Mouse (Mus musculus) MEL (cell line): ENCODE results near the gene Myo15b. TPM values are rescaled to one million over a fixed set of nuclear protein-coding genes. Genes with fewer than 3 reads are reported as not detected.

Experiments used
- DNase-seq: peaks from one replicate; pipeline ENCODE4 v3.0.0; 2011; ENCODE audit warnings: low read depth, low spot score
- H3K27ac ChIP-seq: 2 replicates; pipeline ENCODE4 v1.5.1; 2012; ENCODE audit warnings: low read depth, mild to moderate bottlenecking, control low read depth, low read length, moderate library complexity; ENCODE audit not compliant: control insufficient read depth
- H3K27me3 ChIP-seq, 2 experiments: fragments of 150-350 bp in 1 of 2; sonication (generic) in 1 of 2; 2 replicates each; pipeline ENCODE4 v1.6.1; 2012; ENCODE audit warnings: low read length in 2 of 2, mild to moderate bottlenecking in 2 of 2, improper control_type of control experiment in 1 of 2, moderate library complexity in 1 of 2; ENCODE audit not compliant: insufficient read depth in 2 of 2, control insufficient read depth in 1 of 2
- H3K36me3 ChIP-seq, 2 experiments: 2 replicates each; pipeline ENCODE4 v1.6.1; 2012 to 2014; ENCODE audit warnings: low read length in 2 of 2, improper control_type of control experiment in 1 of 2, inconsistent platforms in 1 of 2, mild to moderate bottlenecking in 1 of 2; ENCODE audit not compliant: insufficient read depth in 2 of 2, control insufficient read depth in 1 of 2
- H3K4me1 ChIP-seq, 2 experiments: fragments of 150-350 bp in 1 of 2; sonication (generic) in 1 of 2; 2 replicates each; pipeline ENCODE4 v1.6.1; 2012; ENCODE audit warnings: low read length in 2 of 2, improper control_type of control experiment in 1 of 2, mild to moderate bottlenecking in 1 of 2; ENCODE audit not compliant: insufficient read depth in 2 of 2, control insufficient read depth in 1 of 2
- H3K4me3 ChIP-seq, 2 experiments: fragments of 150-350 bp in 1 of 2; sonication (generic) in 1 of 2; 2 replicates each; pipeline ENCODE4 v1.5.1; 2012; ENCODE audit warnings: low read depth in 2 of 2, low read length in 2 of 2, mild to moderate bottlenecking in 2 of 2, moderate library complexity in 2 of 2, control low read depth in 1 of 2, improper control_type of control experiment in 1 of 2; ENCODE audit not compliant: control insufficient read depth in 1 of 2, insufficient read depth in 1 of 2
- H3K79me2 ChIP-seq: 2 replicates; pipeline ENCODE4 v1.6.1; 2012; ENCODE audit warnings: mild to moderate bottlenecking, low read length, moderate library complexity; ENCODE audit not compliant: control insufficient read depth, poor library complexity, insufficient read depth
- H3K9ac ChIP-seq: 2 replicates; pipeline ENCODE4 v1.6.1; 2012; ENCODE audit warnings: low read depth, mild to moderate bottlenecking, control low read depth, low read length, moderate library complexity; ENCODE audit not compliant: control insufficient read depth, poor library complexity, severe bottlenecking
- H3K9me3 ChIP-seq: fragments of 150-350 bp; sonication (generic); replicated peaks from 2 replicates; pipeline ENCODE4 v1.6.1; 2012; ENCODE audit warnings: mild to moderate bottlenecking, low read length, improper control_type of control experiment, moderate library complexity; ENCODE audit not compliant: insufficient read depth
- E2F4 ChIP-seq: IDR thresholded peaks from 2 replicates; pipeline ENCODE4 v1.6.1; 2011; ENCODE audit warnings: low read depth, low read length, improper control_type of control experiment, borderline replicate concordance
- GATA1 ChIP-seq: IDR thresholded peaks from 2 replicates; pipeline ENCODE4 v1.6.1; 2011; ENCODE audit warnings: low read depth, low read length, improper control_type of control experiment
- MAZ ChIP-seq: IDR thresholded peaks from 2 replicates; pipeline ENCODE4 v1.6.1; 2012; ENCODE audit warnings: low read depth, mild to moderate bottlenecking, inconsistent platforms, low read length, improper control_type of control experiment
- RAD21 ChIP-seq: IDR thresholded peaks from 2 replicates; pipeline ENCODE4 v1.6.1; 2011; ENCODE audit warnings: mild to moderate bottlenecking, low read depth, low read length, improper control_type of control experiment
- SIN3A ChIP-seq: IDR thresholded peaks from 2 replicates; pipeline ENCODE4 v1.6.1; 2012; ENCODE audit warnings: low read length, improper control_type of control experiment, inconsistent platforms
- SMC3 ChIP-seq: IDR thresholded peaks from 2 replicates; pipeline ENCODE4 v1.6.1; 2011; ENCODE audit warnings: low read depth, low read length, improper control_type of control experiment
- polyA plus RNA-seq, 2 experiments: library from polyadenylated mRNA; stranded (reverse) in 1 of 2; unstranded in 1 of 2; fragments of >175 nt in 1 of 2; fragments of >200 nt in 1 of 2; gene quantifications; 2 replicates each; pipeline versions ENCODE4 v1.2.1 to v1.2.4; 2012; ENCODE audit warnings: low replicate concordance in 2 of 2, low read depth in 1 of 2; ENCODE audit not compliant: insufficient read length in 2 of 2, insufficient read depth in 1 of 2, missing spikeins in 1 of 2
- total RNA-seq: library from RNA; depleted of rRNA; stranded (reverse); fragments of 300-350 nt; gene quantifications from 2 replicates; pipeline ENCODE4 v1.2.3, GENCODE M21; 2012; rRNA removed

Myo15b gene
- total and polyA plus RNA-seq, 3 experiments, result 1.5 to 3.2 TPM; not detected in 1

DNA sequence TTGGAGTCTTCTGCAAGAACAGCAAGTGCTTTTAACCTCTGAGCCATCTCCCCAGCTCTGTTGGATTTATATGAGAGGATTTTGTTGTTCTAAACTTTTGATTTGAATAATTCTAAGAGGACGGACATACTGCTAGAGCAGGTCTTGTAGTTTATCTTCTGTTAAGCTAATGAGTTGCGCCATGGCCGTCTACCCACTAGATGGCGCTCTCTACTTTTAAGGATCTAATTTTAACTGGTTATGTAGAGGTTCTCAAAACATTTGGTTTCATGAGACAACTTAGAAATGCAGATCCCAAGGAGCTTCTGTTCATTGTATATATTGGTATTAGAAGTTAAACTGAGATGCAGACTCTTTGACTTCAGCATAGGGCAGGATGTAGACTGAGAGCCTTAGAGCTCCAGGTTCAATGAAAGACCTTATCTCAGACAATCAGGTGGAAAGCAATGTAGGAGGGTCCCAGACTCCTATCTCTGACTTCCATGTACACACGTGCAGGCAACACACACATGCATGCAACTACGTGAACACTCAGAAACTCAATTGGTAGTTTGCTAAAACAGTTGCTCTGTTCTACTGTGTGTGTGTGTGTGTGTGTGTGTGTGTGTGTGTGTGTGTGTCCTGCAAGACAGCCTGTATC is 81.6 kb downstream of the Myo15b start (continued):
- 0 out of 2 replicates have a peak, but pooled peaks have one; percentile 9 for TF ChIP-seq GATA1
- TF ChIP-seq SIN3A, result peak; percentile 71

DNA sequence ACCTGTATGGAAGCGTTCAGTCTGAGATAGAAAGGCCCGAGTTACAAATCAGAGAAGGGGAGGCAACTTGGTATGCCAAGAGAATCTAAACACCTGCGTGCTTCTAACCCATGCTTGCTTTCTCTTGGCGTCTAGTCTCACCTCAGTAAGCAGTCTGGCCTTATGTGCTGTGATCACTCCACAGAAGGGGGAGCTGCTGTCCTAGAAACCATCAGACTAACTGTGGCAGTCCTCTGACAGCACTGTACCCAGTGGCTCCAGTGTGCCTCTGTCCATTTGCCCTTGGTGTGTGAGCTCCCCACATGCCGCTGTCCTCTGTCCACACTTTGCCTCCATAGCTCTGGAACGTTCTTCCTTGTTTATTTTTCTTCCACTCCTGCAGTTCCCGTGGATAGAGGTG is 83.8 kb downstream of the Myo15b start:
- peaks cover 0 to 2% of the 10 kb centered on the region in 2 experiments; a peak in 2 of 4 replicates for H3K36me3 ChIP-seq
- no peak overlapping the region for H3K27ac ChIP-seq
- DNase-seq, result no peak
- H3K4me3 ChIP-seq, result no peak overlapping the region
- TF ChIP-seq E2F4 (no peak), SMC3 (0 out of 2 replicates have a peak, but pooled peaks have one; percentile 14), MAZ (no peak), RAD21 (peak; percentile 2; the same call in 1 of the 2 replicates)
- no peaks in the 10 kb centered on the region for H3K4me1 ChIP-seq
- no peak overlapping the region for H3K9ac ChIP-seq
- H3K9me3 ChIP-seq, result no peaks in the 10 kb centered on the region
- no peaks in the 10 kb centered on the region for H3K27me3 ChIP-seq
- no peaks in the 10 kb centered on the region for H3K79me2 ChIP-seq

Other genes starting within 250 kb of the Myo15b start
- gene Mif4gd, start 245.4 kb upstream of the Myo15b start, total RNA-seq, result 42.0 and 52.0 TPM in 2 replicates
- gene Mif4gd, start 245.4 kb upstream of the Myo15b start, polyA plus RNA-seq, result 10 to 100 TPM in 1 of 2 experiments, not detected in 1; 62.9 TPM
- gene Slc25a19, start 230.1 kb upstream of the Myo15b start, total RNA-seq, result 30.0 and 35.3 TPM in 2 replicates
- 10 to 100 TPM in 1 of 2 experiments, not detected in 1; 43.1 TPM for gene Slc25a19, start 230.1 kb upstream of the Myo15b start, polyA plus RNA-seq
- 75.3 and 93.2 TPM in 2 replicates for gene Grb2, start 149.8 kb upstream of the Myo15b start, total RNA-seq
- 100 to 1,000 TPM in 1 of 2 experiments, not detected in 1; 261 TPM for gene Grb2, start 149.8 kb upstream of the Myo15b start, polyA plus RNA-seq
- gene Tmem94, start 93.0 kb upstream of the Myo15b start, total RNA-seq, result 23.2 and 26.2 TPM in 2 replicates
- 10 to 100 TPM; 38.9 to 64.4 TPM for gene Tmem94, start 93.0 kb upstream of the Myo15b start, polyA plus RNA-seq
- gene Caskin2, start 44.8 kb upstream of the Myo15b start, total RNA-seq, result 6.5 and 6.8 TPM in 2 replicates
- gene Caskin2, start 44.8 kb upstream of the Myo15b start, polyA plus RNA-seq, result 10 to 100 TPM in 1 of 2 experiments, not detected in 1; 10.9 TPM
- 55.5 and 72.0 TPM in 2 replicates for gene Tsen54, start 43.7 kb upstream of the Myo15b start, total RNA-seq
- 10 to 100 TPM in 1 of 2 experiments, not detected in 1; 55.8 TPM for gene Tsen54, start 43.7 kb upstream of the Myo15b start, polyA plus RNA-seq
- 13.7 and 15.9 TPM in 2 replicates for gene Llgl2, start 34.4 kb upstream of the Myo15b start, total RNA-seq
- gene Llgl2, start 34.4 kb upstream of the Myo15b start, polyA plus RNA-seq, result 10 to 100 TPM in 1 of 2 experiments, not detected in 1; 22.6 TPM
- 24.9 and 41.0 TPM in 2 replicates for gene Smim5, start 41.6 kb downstream of the Myo15b start, total RNA-seq
- 10 to 100 TPM in 1 of 2 experiments, not detected in 1; 24.8 TPM for gene Smim5, start 41.6 kb downstream of the Myo15b start, polyA plus RNA-seq
- 1.2 and 1.3 TPM in 2 replicates for gene Smim6, start 53.6 kb downstream of the Myo15b start, total RNA-seq
- gene Smim6, start 53.6 kb downstream of the Myo15b start, polyA plus RNA-seq, result 1 to 10 TPM in 1 of 2 experiments, not detected in 1; 3.8 TPM
- 51.6 and 69.2 TPM in 2 replicates for gene Sap30bp, start 74.9 kb downstream of the Myo15b start, total RNA-seq
- gene Sap30bp, start 74.9 kb downstream of the Myo15b start, polyA plus RNA-seq, result 10 to 100 TPM in 1 of 2 experiments, not detected in 1; 49.1 TPM
- 16.7 and 20.3 TPM in 2 replicates for gene Recql5, start 75.1 kb downstream of the Myo15b start, total RNA-seq
- 10 to 100 TPM in 1 of 2 experiments, not detected in 1; 21.5 TPM for gene Recql5, start 75.1 kb downstream of the Myo15b start, polyA plus RNA-seq
- gene Itgb4, start 116.3 kb downstream of the Myo15b start, total RNA-seq, result 0.39 and 0.69 TPM in 2 replicates
- under 1 TPM in 1 of 2 experiments, not detected in 1; 0.85 TPM for gene Itgb4, start 116.3 kb downstream of the Myo15b start, polyA plus RNA-seq
- gene Galk1, start 154.3 kb downstream of the Myo15b start, total RNA-seq, result 253 and 322 TPM in 2 replicates
- 100 to 1,000 TPM in 1 of 2 experiments, not detected in 1; 326 TPM for gene Galk1, start 154.3 kb downstream of the Myo15b start, polyA plus RNA-seq
- gene H3f3b, start 169.6 kb downstream of the Myo15b start, total RNA-seq, result 451 and 498 TPM in 2 replicates
- 100 to 1,000 TPM in 1 of 2 experiments, 10 to 100 TPM in 1; 96.6 to 767 TPM for gene H3f3b, start 169.6 kb downstream of the Myo15b start, polyA plus RNA-seq
- gene Unk, start 171.9 kb downstream of the Myo15b start, total RNA-seq, result 21.7 and 24.0 TPM in 2 replicates
- gene Unk, start 171.9 kb downstream of the Myo15b start, polyA plus RNA-seq, result 10 to 100 TPM in 1 of 2 experiments, not detected in 1; 42.3 TPM
- 146 and 176 TPM in 2 replicates for gene Unc13d, start 219.6 kb downstream of the Myo15b start, total RNA-seq
- 100 to 1,000 TPM in 1 of 2 experiments, not detected in 1; 115 TPM for gene Unc13d, start 219.6 kb downstream of the Myo15b start, polyA plus RNA-seq
- gene Wbp2, start 228.6 kb downstream of the Myo15b start, total RNA-seq, result 16.5 and 19.4 TPM in 2 replicates
- gene Wbp2, start 228.6 kb downstream of the Myo15b start, polyA plus RNA-seq, result 10 to 100 TPM in 1 of 2 experiments, not detected in 1; 75.8 TPM